ENCODE assay signal across 28 mouse cellular contexts in genomic region chr11:69608525-69608924, GRCm38 (mm10). TPM values are rescaled to one million over a fixed set of nuclear protein-coding genes. Genes with fewer than 3 reads are reported as not detected.
"Had no signal": no experiment of that assay in that cellular context is flagged by ENCODE, and none has a peak within 500 bp of the region (broad histone marks: within the 10 kb centered on the region; RNA-seq: fewer than 3 reads in every experiment).

No protein-coding gene starts in this region.

- ATAC-seq: inflammation-experienced regulatory T-cells, adult 6 months; intestine, embryonic 16.5 days; midbrain, embryonic 15.5 days had no signal

- H3K9ac ChIP-seq: limb, embryonic 12.5 days; limb, embryonic 15.5 days; midbrain, embryonic 12.5 days; midbrain, embryonic 15.5 days; neural tube, embryonic 13.5 days; stomach, embryonic 15.5 days had no signal

- H3K4me2 ChIP-seq: limb, embryonic 12.5 days; limb, embryonic 15.5 days; midbrain, embryonic 12.5 days; midbrain, embryonic 15.5 days; neural tube, embryonic 13.5 days; stomach, embryonic 15.5 days had no signal

- H3K27ac ChIP-seq: left cerebral cortex, adult 2 months; limb, embryonic 12.5 days; limb, embryonic 15.5 days; midbrain, embryonic 12.5 days; midbrain, embryonic 15.5 days; neural tube, embryonic 13.5 days; stomach, embryonic 15.5 days had no signal

- DNase-seq: kidney, adult 18-20 months; kidney, adult 9 months; kidney, postnatal 36 days; layer of hippocampus, postnatal 36 days; left cerebral cortex, postnatal 4 days; lung, adult 2 months; lung, postnatal 14 days; lung, postnatal 4 days; retina, postnatal 1 day; right cerebral cortex, postnatal 25 days; spleen, adult 18-20 months; thymus, postnatal 25 days had no signal

- H3K4me3 ChIP-seq: left cerebral cortex, adult 2 months; limb, embryonic 12.5 days; limb, embryonic 15.5 days; midbrain, embryonic 12.5 days; midbrain, embryonic 15.5 days; neural tube, embryonic 13.5 days; stomach, embryonic 15.5 days had no signal

- H3K9me3 ChIP-seq: limb, embryonic 12.5 days; limb, embryonic 15.5 days; midbrain, embryonic 12.5 days; midbrain, embryonic 15.5 days; neural tube, embryonic 13.5 days; stomach, embryonic 15.5 days had no signal

- H3K27me3 ChIP-seq: midbrain, embryonic 15.5 days had no signal

- H3K36me3 ChIP-seq: limb, embryonic 12.5 days; limb, embryonic 15.5 days; midbrain, embryonic 12.5 days; midbrain, embryonic 15.5 days; neural tube, embryonic 13.5 days; stomach, embryonic 15.5 days had no signal

RNA-seq across cellular contexts. Expression of gene Atp1b2, which starts 2.8 kb away (rescaled TPM):
- total RNA-seq: neutrophil, adult 5-6 weeks had no signal

RNA-seq across cellular contexts. Expression of gene Shbg, which starts 9.2 kb away (rescaled TPM):
- total RNA-seq: layer of hippocampus, postnatal 10 days; layer of hippocampus, postnatal 36 days; left cerebral cortex, adult 2 months; left cerebral cortex, postnatal 14 days; left cerebral cortex, postnatal 4 days; megakaryocyte progenitor cell, adult 5-6 weeks; megakaryocyte-erythroid progenitor cell, adult 5-6 weeks; neutrophil, adult 5-6 weeks had no signal
- polyA plus RNA-seq: kidney, embryonic 16.5 days; limb, embryonic 12.5 days; limb, embryonic 15.5 days; lung, adult 2 months; lung, embryonic 16.5 days; midbrain, embryonic 12.5 days; midbrain, embryonic 15.5 days; neural tube, embryonic 13.5 days had no signal

RNA-seq across cellular contexts. Expression of gene Sat2, which starts 13.3 kb away (rescaled TPM):
- total RNA-seq: megakaryocyte-erythroid progenitor cell, adult 5-6 weeks; neutrophil, adult 5-6 weeks had no signal
- polyA plus RNA-seq: inflammation-experienced regulatory T-cells, adult 6 months had no signal
